Mouse (Mus musculus) cerebellum, postnatal 25 days (tissue): ENCODE results near the gene Zeb2.

Source experiments
- DNase-seq, 2 experiments: peaks; one replicate each; pipeline ENCODE4 v3.0.0; 2021; ENCODE audit warnings: mixed read lengths in 2 of 2

Gene Zeb2

DNA sequence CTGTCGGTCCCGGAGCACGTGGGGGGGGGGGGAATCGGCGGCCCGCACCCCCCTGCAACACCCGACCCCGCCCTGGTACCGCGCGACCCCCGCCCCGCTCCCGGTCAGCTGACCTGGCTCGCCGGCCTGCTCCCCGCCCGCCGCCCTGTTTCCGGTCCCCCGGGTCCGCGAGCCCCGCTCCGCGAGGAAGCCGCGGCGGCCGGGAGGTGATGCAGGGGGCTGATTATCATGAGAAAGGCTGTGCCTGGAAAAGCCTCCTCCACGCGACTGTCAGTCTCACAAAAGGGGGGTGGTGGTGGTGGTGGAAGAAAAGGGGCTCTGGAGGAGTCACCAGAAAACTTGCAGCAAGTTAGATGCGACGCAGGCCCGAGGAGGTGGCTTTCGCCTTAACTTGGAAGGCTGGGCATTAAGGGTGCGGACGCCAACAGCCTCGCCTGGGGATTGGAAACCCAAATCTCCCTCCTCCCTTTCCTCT lies at the start of gene Zeb2:
TSS of gene Zeb2 (minus strand) at position 309 of the 475 bp plus-strand sequence.
- DNase-seq, result peak; percentile 53 to 55

DNA sequence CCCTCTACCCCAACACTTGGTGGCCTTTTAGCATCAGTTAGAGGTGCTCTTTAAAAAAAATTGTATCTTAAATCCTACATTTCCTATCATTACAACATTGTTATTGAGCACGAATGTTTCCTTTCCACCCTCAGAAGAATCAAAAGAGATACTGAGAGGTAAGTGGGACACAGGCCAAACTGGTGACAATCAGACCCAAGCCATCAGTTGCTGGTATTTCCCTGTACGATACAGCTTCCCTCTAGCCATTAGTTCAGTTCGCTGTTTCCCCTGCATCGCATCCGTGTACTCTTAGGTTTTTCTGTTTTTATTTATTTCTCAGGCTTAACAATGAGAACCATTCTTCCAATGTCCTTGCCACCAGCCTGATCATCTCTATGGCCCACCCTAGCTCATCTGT lies 41.6 kb upstream of the Zeb2 start:
- no peak for DNase-seq

DNA sequence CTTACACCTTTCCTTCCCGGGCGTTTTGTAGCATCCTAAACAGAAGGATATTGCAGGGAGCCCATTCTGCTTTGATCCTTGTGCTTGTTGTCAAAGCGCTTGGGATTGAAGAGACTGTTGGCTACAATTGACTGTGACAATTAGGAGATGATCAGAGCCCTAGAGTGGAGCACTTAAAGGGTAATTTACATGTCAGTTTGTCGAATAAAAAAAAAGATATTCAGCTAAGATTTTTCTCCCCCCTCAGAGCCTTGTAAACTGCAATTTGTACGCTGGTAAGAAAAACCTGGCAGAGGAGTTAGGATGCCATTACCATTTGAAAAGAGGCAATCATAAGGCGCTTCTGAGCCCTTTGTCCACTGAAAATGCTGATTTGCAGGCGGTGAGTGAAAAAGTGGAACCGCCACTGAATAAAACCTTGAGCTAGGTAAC lies 41.2 kb upstream of the Zeb2 start:
- no peak for DNase-seq

DNA sequence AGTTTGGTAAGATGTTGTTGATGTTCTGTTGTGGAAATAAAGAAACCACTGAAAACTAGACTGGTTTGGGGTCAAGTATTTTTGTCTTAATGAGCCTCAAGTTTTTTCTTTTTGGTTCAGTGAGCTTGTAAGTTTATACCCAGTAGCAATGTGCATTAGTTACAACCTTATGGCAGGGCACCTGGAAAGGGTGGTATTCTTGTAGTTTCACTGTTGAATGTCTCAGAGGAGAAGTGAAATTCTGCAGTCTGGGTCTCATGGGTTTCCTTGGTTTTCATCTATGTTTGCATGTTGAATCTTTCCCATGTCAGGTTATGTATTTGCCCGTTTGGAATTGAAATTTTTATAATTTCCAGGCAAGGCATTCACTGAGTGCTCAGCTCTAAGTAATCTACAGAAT lies 36.1 kb upstream of the Zeb2 start:
- no peak for DNase-seq

DNA sequence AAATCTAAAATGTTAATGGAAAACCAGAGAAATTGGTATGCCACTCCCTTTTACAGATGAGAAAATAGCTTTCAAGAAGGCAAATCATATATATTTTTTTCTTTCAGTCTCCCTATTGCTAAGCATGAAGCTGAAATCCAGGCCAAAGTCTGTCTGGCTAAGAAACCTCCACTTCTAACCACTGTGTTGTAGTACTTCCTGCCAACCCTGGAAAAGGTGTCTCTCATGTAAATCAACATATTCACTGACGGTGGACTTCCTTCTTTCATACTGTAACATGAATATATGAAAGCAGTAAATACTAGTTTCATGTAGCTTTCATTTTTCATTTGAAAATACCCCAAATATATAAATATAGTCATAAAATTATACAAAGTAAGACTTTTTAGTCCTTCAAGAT lies 26.0 kb upstream of the Zeb2 start:
- no peak for DNase-seq

DNA sequence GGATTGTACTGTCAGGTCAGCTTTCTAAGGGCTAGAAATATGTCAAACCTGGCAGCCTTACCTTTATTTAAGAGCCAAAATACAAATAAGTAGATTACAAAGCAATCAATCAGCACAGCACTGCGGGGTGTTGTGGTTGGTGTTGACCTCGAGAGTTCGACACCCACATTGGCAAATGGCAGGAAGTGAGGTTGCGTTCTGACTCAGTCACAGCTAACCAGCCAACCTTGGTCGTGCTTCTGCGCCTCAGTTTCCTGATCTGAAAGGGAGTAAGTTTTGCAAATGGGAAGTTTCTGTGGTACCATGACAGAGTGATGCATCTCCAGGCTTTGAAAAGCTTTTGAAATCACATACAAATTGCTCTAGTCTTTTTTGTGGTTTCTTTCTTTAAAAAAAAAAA lies 21.7 kb upstream of the Zeb2 start:
- no peak for DNase-seq

DNA sequence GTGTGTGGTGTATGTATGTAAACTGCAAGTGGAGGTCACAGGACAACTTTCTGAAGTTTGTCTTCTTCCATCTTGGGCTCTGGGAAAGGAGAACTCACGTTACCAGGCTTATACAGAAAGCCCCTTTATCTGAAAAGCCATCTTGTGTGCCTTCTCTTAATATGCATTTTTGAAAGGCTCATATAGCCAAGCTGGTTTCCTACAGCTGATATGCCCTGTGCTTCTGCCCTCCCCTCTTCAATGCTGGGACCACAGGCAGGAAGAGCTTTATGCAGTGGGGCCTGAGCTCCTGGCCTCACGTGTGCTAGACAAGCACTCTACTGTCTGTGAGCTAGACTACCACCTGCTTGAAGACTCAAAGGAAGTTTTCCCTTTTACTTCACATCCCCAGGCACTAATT lies 19.6 kb upstream of the Zeb2 start:
- DNase-seq, result no peak

DNA sequence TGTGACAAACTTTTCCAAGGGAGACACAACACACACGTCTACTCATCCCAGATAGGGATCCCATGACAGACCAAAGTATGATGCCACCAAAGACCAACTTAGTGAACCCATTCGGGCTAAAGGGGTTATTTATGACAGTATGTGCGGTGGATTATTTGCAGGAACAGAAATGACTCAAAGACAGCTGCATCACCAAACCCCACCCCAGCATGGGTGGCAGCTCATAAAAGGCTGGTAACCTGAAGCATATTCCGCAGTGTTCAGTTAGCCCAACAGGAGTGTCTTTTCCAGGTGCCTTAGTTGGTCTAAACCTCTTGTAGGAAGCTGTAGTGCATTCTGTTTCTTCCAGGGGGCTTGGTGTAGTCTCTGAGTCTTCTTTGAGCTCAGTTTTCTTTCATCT lies 16.0 kb upstream of the Zeb2 start:
- no peak for DNase-seq

DNA sequence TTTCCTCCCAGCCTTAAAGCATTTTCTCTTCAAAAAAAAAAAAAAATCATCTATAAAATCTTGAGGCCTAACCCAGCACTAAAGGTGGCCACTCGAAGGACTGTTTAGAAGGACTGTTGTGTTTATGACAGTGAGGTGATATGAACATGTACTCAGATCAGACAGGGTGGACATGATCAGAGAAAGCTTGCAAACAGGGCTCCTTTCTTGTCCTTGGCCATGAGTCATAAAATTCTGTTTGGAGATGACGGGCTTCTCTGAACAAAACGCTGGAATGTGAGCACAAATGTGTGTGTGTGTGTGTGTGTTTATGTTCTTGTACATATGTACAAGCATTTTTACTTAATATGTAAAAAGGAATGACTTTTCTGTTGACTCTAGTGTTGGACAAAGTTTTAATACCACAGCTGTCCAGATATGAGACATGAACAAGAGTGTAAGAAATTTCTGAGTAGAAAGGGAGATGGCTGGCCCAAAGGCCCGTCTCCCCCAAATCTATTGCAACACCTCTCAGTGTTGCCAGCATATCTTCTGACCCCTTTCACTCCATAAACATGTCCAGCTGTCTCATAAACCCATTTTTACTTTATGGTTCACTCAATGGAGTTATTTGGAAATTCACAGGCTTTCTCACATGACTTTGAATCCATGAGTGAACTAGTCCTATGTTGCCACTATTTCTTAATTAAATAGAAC lies 13.4 kb upstream of the Zeb2 start:
- no peak for DNase-seq

DNA sequence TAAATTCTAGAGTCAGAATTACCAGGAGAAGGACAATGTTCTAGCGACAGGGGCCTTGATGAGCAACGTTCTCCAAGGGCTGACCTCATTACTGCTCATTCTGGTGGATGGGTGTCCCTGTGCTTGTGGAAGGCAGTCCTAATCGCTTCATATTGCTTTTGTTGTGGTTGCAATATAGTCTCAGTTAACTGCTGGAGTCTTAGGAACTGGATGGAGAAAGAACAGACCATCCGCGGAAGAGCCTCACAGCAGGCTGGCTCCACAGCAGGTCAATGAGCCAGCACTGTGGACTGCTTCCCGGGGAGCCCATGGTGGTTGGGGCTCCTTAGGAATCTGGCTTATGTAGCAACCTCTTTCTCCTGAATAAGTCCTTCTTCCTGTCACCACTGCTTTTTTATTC lies 12.4 kb upstream of the Zeb2 start:
- DNase-seq, result no peak

DNA sequence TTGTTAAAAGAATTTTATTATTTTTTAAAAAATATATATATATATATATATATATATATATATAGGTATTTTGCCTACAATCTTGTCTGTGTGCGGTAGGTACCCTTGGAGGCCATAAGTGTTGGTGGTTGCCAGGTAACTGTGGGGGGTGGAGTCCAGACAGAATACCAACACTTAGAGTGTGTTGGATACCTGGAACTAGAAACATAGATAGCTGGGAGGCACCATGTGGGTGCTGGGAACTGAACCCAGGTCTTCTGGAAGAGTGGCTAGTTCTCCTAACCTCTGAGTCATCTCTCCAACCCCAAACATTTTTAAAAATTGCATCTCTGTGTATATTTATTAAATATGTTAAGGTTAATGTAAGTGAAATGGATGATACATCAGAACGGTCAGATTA lies 11.5 kb upstream of the Zeb2 start:
- DNase-seq, result no peak

DNA sequence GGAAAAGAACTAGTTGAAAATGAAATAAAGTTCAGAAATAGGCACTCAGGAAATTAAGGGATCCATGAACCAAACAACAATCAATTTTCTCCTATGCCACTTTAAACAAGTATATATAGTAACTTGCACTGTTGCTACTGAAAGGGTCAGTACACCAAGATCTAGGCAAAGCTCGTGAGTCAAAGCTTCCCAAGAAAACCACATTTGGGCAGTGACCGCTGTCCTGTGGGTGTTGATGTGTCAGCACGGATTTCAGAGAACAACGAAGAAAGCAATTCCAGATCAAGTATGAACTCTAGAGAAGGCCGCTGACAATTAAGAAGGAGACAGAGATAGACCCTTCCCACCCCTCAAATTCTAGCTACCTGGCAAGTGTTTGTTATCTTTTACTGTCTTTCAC lies 9.2 kb upstream of the Zeb2 start:
- DNase-seq, result no peak

DNA sequence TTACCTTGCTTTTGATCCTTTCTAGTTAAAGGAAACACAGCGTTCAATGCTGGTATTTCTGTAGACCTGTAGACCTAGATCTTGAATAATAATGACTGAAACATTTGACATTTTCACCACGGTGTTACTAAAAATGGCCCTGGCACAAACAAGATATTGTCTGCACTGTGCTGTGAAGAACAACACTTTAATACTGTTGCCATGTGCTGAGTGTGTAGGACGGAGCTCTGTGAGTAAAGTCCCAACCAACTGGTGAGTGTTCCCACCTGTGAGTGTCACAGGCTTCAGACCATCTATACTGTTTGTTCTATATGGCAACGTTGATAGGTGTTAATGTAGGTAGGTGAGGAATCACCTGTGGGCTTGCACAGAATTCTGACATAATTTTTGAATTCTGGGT lies 8.0 kb upstream of the Zeb2 start:
- DNase-seq, result no peak

DNA sequence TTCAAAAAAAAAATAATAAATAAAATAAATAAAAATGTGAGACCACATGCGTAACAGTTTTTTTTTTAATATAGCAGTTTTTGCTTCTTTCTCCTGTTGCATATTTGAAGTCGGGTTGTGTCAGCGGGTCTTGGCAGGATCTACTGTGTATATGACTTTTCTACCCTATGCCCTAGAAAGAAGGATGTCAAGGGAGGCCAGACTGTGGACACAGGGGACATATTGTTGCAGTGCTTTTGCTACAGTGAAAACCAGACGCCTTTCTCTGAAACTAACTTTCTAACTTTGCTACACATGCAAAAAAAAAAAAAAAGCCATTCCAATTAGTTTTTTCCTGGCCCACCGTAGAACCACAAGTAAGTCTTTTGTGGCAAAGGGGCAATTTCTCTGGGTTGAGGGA lies 6.3 kb upstream of the Zeb2 start:
- no peak for DNase-seq

DNA sequence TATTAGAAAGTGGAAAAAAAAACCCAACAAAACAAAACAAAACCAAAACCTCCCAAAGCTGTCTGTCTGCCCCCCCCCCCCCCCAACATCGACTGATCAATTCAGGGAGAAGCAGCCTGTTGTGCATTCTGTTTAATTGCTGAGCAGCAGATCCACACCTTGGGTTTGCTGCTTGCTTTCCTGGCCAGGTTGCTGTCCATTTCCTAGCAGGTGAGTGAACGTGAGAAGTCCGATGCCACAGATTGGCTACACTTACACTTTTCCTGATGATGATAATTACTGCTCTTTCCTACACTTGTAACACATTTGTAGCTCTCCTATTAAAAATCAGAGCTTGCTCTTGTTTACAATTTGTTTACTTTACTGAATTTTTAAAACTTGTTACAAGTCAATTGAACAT lies 926 bp upstream of the Zeb2 start:
- DNase-seq, result no peak

DNA sequence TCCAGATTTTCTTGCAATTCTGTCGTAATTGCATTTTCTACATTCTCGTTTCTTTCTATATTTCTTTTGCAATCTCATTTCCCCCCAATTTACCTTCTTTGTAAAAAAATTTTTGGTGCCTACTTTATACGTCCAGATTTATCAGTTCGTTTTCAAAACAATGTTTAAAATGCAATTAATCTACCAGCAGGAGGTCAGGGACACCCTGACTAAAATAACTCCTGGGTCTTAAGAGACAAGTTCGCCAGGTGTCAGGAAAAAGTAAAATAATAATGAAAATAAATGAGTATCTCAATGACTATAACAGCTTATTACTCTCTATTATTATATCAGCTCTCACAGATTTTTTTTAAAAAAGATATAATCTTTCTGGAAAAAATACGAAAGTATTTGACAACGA lies 397 bp upstream of the Zeb2 start:
- DNase-seq, result no peak

DNA sequence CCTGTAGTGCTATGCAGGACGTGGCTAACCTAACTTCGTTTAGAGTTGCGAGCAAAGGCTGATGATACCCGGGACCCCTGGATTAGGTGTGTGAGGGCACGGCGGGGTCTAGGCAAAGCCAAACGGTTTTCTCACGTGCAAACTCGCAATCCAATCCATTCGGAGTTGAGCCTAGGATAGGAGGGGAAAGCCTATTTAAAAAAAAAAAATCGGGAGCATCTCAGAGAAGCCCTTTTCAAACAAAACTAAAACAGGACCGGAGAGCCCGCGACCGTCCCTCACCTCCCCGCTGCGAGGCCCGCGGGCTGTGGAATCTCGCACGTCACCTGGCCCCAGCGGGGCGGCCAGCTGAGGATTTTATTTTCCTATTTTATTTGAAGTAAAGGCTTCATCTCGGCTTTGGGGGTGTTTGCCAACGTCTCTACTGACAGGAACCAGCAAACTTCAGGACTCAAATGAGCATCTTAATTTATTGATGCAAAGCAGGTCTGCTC lies 617 bp downstream of the Zeb2 start:
- peak; percentile 41 to 45 for DNase-seq

DNA sequence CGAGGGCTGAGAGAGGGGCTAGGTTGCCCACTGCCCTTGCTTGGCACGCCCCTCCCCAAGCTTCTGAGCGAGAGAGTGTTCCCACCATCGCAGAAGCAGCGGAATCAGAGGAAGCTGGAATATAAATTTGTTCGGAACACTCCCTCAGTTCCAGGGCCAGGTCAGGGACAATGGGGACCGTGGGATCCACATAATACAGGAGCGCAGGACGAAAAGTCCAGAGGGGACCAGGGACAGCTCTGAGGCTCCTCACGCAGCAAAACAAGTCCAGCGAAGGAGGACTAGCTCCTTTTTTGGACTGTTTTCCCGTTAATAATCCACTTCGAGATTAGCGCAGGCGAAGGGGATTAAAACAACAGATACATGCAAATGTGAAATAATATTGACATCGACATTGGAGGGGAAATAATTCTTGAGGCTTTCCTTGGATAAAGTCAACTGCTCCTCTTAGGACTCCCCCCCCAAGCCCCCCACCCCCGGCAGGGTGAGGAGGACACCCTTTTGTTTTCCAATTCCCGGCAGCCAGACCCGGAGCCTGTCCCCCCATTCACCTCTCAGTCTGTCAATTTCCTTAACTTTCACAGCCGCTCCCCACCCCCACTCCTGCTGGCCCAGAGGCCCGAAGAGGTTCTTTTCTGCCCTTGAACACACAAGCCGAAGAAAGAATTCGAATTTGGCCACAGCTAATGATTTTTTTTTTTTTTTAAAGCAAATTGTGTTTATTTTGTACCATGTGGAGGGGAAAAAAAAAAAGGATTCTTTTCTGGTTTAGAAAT lies 1.3 kb downstream of the Zeb2 start:
- DNase-seq, result peak; percentile 43 to 45

DNA sequence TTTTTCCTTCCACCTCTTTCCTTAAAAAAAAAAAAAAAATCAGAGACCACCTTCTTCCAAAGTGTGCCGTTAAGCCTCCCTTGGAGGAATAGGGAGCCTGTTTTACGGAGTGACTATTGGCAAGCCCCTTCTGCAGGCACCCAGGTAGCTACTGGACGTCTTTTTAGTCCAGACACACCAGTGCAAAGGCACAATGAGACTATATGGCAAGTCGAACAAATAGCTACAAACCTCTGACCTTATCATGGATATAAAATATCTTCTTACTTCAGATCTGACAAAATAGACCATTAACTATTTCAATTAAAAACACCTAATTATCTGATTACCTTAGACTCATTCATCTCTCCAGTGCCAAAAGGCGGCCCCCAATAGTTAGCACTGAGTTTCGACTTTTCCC lies 2.0 kb downstream of the Zeb2 start:
- no peak for DNase-seq

DNA sequence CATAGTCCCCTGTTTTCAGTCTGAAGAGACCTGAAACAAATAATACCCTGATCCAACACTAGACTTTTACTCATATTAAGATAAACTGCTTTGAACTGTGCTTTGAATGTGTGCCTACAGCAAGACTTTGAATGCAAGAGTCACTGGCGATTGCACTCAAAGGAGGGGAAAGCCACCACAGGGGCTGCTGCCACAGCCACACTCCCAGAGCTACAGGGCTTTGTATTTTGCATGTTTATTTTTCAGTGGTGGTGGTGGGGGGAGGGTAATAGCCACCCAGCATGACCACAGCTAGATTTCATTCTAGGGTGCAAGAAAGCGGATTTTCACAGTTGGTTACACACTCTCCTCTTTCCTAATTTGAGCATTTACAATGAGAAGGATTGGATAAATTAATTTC lies 2.6 kb downstream of the Zeb2 start:
- DNase-seq, result no peak

DNA sequence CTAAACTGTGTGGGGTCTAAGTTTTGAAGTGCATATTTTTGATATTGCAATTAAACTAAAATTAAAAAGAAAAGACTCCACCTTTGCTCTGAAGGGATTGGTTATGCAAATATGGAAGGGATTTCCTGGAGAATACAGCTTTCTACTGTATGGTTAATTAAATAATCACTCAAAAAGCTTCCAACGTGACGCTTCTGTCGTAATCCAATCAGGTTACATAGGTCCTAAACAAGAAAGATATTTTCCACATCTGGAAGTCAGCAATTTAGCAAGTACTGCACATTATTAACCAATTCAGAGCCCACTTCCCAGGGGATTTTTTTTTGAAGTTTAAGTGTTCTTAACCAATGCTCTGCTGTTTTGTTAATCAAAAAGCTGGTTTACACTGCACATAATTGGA lies 3.3 kb downstream of the Zeb2 start:
- no peak for DNase-seq

DNA sequence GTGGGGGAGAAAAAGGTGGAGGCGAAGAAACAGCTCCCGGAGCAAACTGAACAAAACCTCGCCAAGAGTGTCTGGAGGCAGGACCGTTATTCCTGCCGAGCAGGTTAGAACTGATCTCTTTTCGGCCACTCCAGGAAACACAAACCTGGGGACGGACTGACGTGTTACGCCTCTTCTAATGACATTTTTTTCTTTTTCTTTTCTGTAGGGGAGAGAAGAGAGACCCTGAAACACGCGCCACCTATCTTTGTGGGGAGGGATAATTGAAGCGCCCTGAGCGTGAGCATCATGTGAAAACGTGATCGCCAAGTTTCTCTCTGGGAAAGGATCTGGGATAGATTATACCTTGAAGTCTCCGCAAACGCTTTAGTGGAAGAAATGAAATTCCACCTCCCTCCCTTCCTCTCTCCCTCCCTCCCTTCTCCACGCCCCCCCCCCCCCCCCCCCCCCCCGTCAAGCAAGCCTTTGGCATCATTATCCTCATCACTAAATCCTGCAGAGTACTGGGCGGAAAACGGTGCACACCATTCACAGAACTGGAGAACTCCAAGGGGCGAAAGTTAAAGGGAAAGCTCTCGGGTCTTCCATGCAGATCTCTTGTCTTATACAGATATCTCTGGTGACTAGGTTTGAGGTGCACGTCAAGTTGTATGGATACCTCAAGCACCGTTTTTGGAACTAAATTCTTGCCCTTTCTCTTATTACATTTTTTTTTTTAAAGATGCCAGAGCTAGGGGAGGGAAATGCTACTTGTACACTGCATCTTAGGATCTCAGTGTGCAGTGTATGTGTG lies 4.1 kb downstream of the Zeb2 start:
- DNase-seq, result peak in 1 of 2 experiments; percentile 21

DNA sequence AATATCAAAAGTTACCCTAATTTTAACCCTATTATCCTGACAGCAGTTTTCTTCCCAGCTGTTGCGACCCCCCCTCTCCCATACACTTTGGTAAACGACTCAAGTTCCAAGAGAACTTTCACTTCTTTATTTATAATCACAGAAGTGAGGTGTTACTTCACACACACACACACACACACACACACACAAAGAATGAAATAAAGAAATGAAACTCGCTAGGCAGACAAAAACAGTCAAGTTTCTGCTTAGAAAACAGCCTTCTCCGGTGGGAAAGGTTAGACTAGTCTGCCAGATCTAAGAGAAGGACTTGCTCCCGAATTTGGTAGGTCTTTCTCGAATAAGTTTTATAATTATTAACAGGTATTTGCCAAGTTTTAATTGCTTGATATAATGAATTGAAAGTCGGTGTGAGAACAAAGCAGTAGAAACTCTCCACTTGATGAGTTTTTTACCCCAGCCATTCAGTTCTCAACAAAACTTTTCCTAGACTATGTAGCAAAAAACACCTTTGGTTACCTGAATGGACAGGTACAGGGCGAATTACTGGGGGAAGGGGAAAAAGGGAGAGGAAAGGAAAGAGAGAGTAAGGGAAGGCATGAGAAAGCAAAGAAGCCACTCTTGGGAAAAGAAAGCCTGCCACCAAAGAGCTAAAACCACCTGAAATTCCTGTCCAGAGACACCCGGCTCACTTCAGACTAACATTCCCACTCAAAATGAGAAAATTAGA lies 5.0 kb downstream of the Zeb2 start:
- DNase-seq, result no peak
